Mouse (Mus musculus) midbrain, postnatal 0 days (tissue): ENCODE measurements around the gene Kcnip1. TPM values are rescaled to one million over a fixed set of nuclear protein-coding genes. Genes with fewer than 3 reads are reported as not detected.

Experiments used
- ATAC-seq: fragments of 200-750 bp; cut with Nextera tagmentation; 2 replicates; pipeline ENCODE4 v1.8.0; 2017; ENCODE audit warnings: moderate number of reproducible peaks, mild to moderate bottlenecking, moderate TSS enrichment, moderate library complexity; ENCODE audit not compliant: low FRiP score
- DNase-seq: peaks from one replicate; pipeline ENCODE4 v3.0.0-alpha.2; 2015; ENCODE audit warnings: low spot score
- H3K27ac ChIP-seq: fragments of 300-500 bp; sonication (generic); 2 replicates; pipeline ENCODE4 v1.5.1; 2014; ENCODE audit warnings: low read depth, mild to moderate bottlenecking, low read length, mixed read lengths
- H3K27me3 ChIP-seq: fragments of 300-500 bp; sonication (generic); 2 replicates; pipeline ENCODE4 v1.6.1; 2014; ENCODE audit warnings: low read length, control low read depth, mixed read lengths; ENCODE audit not compliant: insufficient read depth
- H3K36me3 ChIP-seq: fragments of 300-500 bp; sonication (generic); 2 replicates; pipeline ENCODE4 v1.6.1; 2014; ENCODE audit warnings: low read length, control low read depth, mixed read lengths; ENCODE audit not compliant: insufficient read depth
- H3K4me1 ChIP-seq: fragments of 300-500 bp; sonication (generic); 2 replicates; pipeline ENCODE4 v1.6.1; 2014; ENCODE audit warnings: mild to moderate bottlenecking, control low read depth, antibody characterized with exemption, low read length, mixed read lengths; ENCODE audit not compliant: insufficient read depth
- H3K4me2 ChIP-seq: fragments of 300-500 bp; sonication (generic); 2 replicates; pipeline ENCODE4 v1.6.1; 2014; ENCODE audit warnings: low read depth, mild to moderate bottlenecking, low read length, mixed read lengths; ENCODE audit not compliant: poor library complexity, severe bottlenecking
- H3K4me3 ChIP-seq: fragments of 300-500 bp; sonication (generic); 2 replicates; pipeline ENCODE4 v1.5.1; 2014; ENCODE audit warnings: low read depth, mild to moderate bottlenecking, low read length, moderate library complexity
- H3K9ac ChIP-seq: fragments of 300-500 bp; sonication (generic); replicated peaks from 2 replicates; pipeline ENCODE4 v1.6.1; 2014; ENCODE audit warnings: mild to moderate bottlenecking, low read length, moderate library complexity, mixed read lengths; ENCODE audit not compliant: poor library complexity, severe bottlenecking
- H3K9me3 ChIP-seq: fragments of 300-500 bp; sonication (generic); 2 replicates; pipeline ENCODE4 v1.6.1; 2016; ENCODE audit warnings: low read length, control low read depth
- CTCF ChIP-seq: IDR thresholded peaks from 2 replicates; pipeline ENCODE4 v1.5.1; 2016; ENCODE audit warnings: antibody characterized with exemption, mild to moderate bottlenecking
- WGBS: fragments of 180-500 bp; shearing (Covaris S2); extraction: QIAGEN DNeasy Blood & Tissue Kit; methylation state at CpG from one replicate; pipeline ENCODE4 v1.1.7; 2014; 5-methylcytosine and 5-hydroxymethylcytosine counted together
- polyA plus RNA-seq: library from polyadenylated mRNA; unstranded; fragments of >200 nt; fragmentation: Nextera tagmentation; extraction: Ambion mirVana; gene quantifications from 2 replicates; pipeline ENCODE4 v1.2.1, GENCODE M21; 2015
- total RNA-seq: library from RNA; depleted of rRNA; stranded (reverse); fragments of >200 nt; gene quantifications from 2 replicates; pipeline ENCODE4 v1.2.3, GENCODE M21; 2014

Kcnip1 gene
- total and polyA plus RNA-seq, 2 experiments from 2014 or later = 93.8 to 145 TPM

GRCm38 (mm10) chr11:33873071-33873781 lies 119.7 kb downstream of the Kcnip1 start:
- ATAC-seq = no peak
- no peaks in the 10 kb centered on the region for H3K4me1 ChIP-seq
- 71% methylated on average over 10 of the region's 10 CpGs for WGBS
- H3K4me3 ChIP-seq = no peak overlapping the region
- no peak overlapping the region for H3K4me2 ChIP-seq
- H3K27ac ChIP-seq = no peak overlapping the region
- H3K9me3 ChIP-seq = no peaks in the 10 kb centered on the region
- peak; percentile 25 for DNase-seq
- no peaks in the 10 kb centered on the region for H3K27me3 ChIP-seq
- TF ChIP-seq CTCF = no peak
- H3K36me3 ChIP-seq = no peaks in the 10 kb centered on the region
- no peak overlapping the region for H3K9ac ChIP-seq

- Histone ChIP-seq H3K9ac (no peak overlapping the region), H3K4me3 (no peak overlapping the region), H3K27ac (no peak overlapping the region), H3K36me3 (no peaks in the 10 kb centered on the region), H3K4me1 (no peaks in the 10 kb centered on the region), H3K27me3 (no peaks in the 10 kb centered on the region), H3K4me2 (no peak overlapping the region), H3K9me3 (no peaks in the 10 kb centered on the region)
- WGBS = 73% methylated on average over 2 of the region's 2 CpGs
- TF ChIP-seq CTCF = no peak
- DNase-seq (no peak), ATAC-seq (no peak)
Measured at GRCm38 (mm10) chr11:33872716-33873048, 120.3 kb downstream of the Kcnip1 start.

GRCm38 (mm10) chr11:33871998-33872715 lies 120.8 kb downstream of the Kcnip1 start:
- no peaks in the 10 kb centered on the region for H3K36me3 ChIP-seq
- no peaks in the 10 kb centered on the region for H3K27me3 ChIP-seq
- no peaks in the 10 kb centered on the region for H3K9me3 ChIP-seq
- no peak overlapping the region for H3K4me3 ChIP-seq
- ATAC-seq (no peak), DNase-seq (no peak)
- 63% methylated on average over 9 of the region's 9 CpGs for WGBS
- H3K4me1 ChIP-seq = no peaks in the 10 kb centered on the region
- H3K9ac ChIP-seq = no peak overlapping the region
- no peak for TF ChIP-seq CTCF
- no peak overlapping the region for H3K27ac ChIP-seq
- no peak overlapping the region for H3K4me2 ChIP-seq

GRCm38 (mm10) chr11:33870246-33870645 lies 122.7 kb downstream of the Kcnip1 start:
- Histone ChIP-seq H3K4me1 (no peaks in the 10 kb centered on the region), H3K27me3 (no peaks in the 10 kb centered on the region), H3K9ac (no peak overlapping the region), H3K27ac (no peak overlapping the region), H3K4me2 (no peak overlapping the region), H3K4me3 (no peak overlapping the region), H3K9me3 (no peaks in the 10 kb centered on the region), H3K36me3 (no peaks in the 10 kb centered on the region)
- whole genome bisulfite sequencing = 88% methylated on average over 2 of the region's 2 CpGs
- no peak for ATAC-seq
- no peak for TF ChIP-seq CTCF
- no peak for DNase-seq

- no peak overlapping the region for H3K4me3 ChIP-seq
- no peaks in the 10 kb centered on the region for H3K4me1 ChIP-seq
- DNase-seq (peak; percentile 14), ATAC-seq (no peak)
- TF ChIP-seq CTCF = peak; percentile 43
- WGBS = 50% methylated on average over 3 of the region's 3 CpGs
- no peaks in the 10 kb centered on the region for H3K9me3 ChIP-seq
- H3K4me2 ChIP-seq = no peak overlapping the region
- H3K27ac ChIP-seq = no peak overlapping the region
- no peak overlapping the region for H3K9ac ChIP-seq
- H3K27me3 ChIP-seq = no peaks in the 10 kb centered on the region
- no peaks in the 10 kb centered on the region for H3K36me3 ChIP-seq
Measured at GRCm38 (mm10) chr11:33869559-33869958, 123.4 kb downstream of the Kcnip1 start.

- H3K4me1 ChIP-seq = no peaks in the 10 kb centered on the region
- ATAC-seq (no peak), DNase-seq (peak; percentile 66)
- H3K4me2 ChIP-seq = no peak overlapping the region
- no peaks in the 10 kb centered on the region for H3K36me3 ChIP-seq
- no peaks in the 10 kb centered on the region for H3K27me3 ChIP-seq
- WGBS = 45% methylated on average over 6 of the region's 6 CpGs
- H3K27ac ChIP-seq = no peak overlapping the region
- no peak overlapping the region for H3K9ac ChIP-seq
- H3K4me3 ChIP-seq = no peak overlapping the region
- no peak for TF ChIP-seq CTCF
- no peaks in the 10 kb centered on the region for H3K9me3 ChIP-seq
Measured at GRCm38 (mm10) chr11:33866775-33867174, 126.2 kb downstream of the Kcnip1 start.
